Mouse (Mus musculus) limb, embryonic 11.5 days (tissue): ENCODE data around the gene Lim2. TPM values are rescaled to one million over a fixed set of nuclear protein-coding genes. Genes with fewer than 3 reads are reported as not detected.

Experiments used
- ATAC-seq: fragments of 200-750 bp; cut with Nextera tagmentation; 2 replicates; pipeline ENCODE4 v1.8.0; 2017; ENCODE audit warnings: low read depth; ENCODE audit not compliant: insufficient number of reproducible peaks, low FRiP score, low TSS enrichment
- DNase-seq: peaks from one replicate; pipeline ENCODE4 v3.0.0-alpha.2; 2015; ENCODE audit warnings: low spot score
- H3K27ac ChIP-seq: fragments of 300-500 bp; sonication (generic); replicated peaks from 2 replicates; pipeline ENCODE4 v1.5.1; 2014; ENCODE audit warnings: low read depth, mild to moderate bottlenecking, low read length
- H3K27me3 ChIP-seq: fragments of 300-500 bp; sonication (generic); 2 replicates; pipeline ENCODE4 v1.6.1; 2014; ENCODE audit warnings: mild to moderate bottlenecking, low read length, mixed read lengths; ENCODE audit not compliant: control insufficient read depth, insufficient read depth
- H3K36me3 ChIP-seq: fragments of 300-500 bp; sonication (generic); 2 replicates; pipeline ENCODE4 v1.6.1; 2014; ENCODE audit warnings: mild to moderate bottlenecking, low read length, moderate library complexity, mixed read lengths; ENCODE audit not compliant: control insufficient read depth, insufficient read depth
- H3K4me1 ChIP-seq: fragments of 300-500 bp; sonication (generic); 2 replicates; pipeline ENCODE4 v1.6.1; 2014; ENCODE audit warnings: low read length, mixed read lengths; ENCODE audit not compliant: control insufficient read depth, insufficient read depth
- H3K4me2 ChIP-seq: fragments of 300-500 bp; sonication (generic); 2 replicates; pipeline ENCODE4 v1.6.1; 2014; ENCODE audit warnings: low read depth, mild to moderate bottlenecking, moderate library complexity; ENCODE audit not compliant: severe bottlenecking
- H3K4me3 ChIP-seq: fragments of 300-500 bp; sonication (generic); 2 replicates; pipeline ENCODE4 v1.5.1; 2014; ENCODE audit warnings: low read depth, low read length
- H3K9ac ChIP-seq: fragments of 300-500 bp; sonication (generic); 2 replicates; pipeline ENCODE4 v1.6.1; 2014; ENCODE audit warnings: mild to moderate bottlenecking, low read length
- H3K9me3 ChIP-seq: fragments of 300-500 bp; sonication (generic); 2 replicates; pipeline ENCODE4 v1.6.1; 2016; ENCODE audit warnings: low read length; ENCODE audit not compliant: control insufficient read depth
- WGBS: fragments of 180-500 bp; shearing (Covaris S2); extraction: QIAGEN DNeasy Blood & Tissue Kit; methylation state at CpG from one replicate; pipeline ENCODE4 v1.1.7; 2014; 5-methylcytosine and 5-hydroxymethylcytosine counted together
- polyA plus RNA-seq: library from polyadenylated mRNA; unstranded; fragments of >200 nt; fragmentation: Nextera tagmentation; extraction: Ambion mirVana; gene quantifications from 2 replicates; pipeline ENCODE4 v1.2.1, GENCODE M21; 2014

Gene Lim2
- polyA plus RNA-seq, 1 experiment from 2014 or later: not detected

GRCm38 (mm10) chr7:43440482-43440881 lies 13.0 kb downstream of the Lim2 start, which contains the start of gene Cldnd2:
Cldnd2 (plus strand) TSS chr7:43440782.
- no peaks in the 10 kb centered on the region for H3K9me3 ChIP-seq
- H3K27me3 ChIP-seq: no peaks in the 10 kb centered on the region
- H3K27ac ChIP-seq: no peak within 1 kb of the TSS
- peaks cover 7% of the 10 kb centered on the region; the same call in 1 of the 2 replicates for H3K4me1 ChIP-seq
- H3K4me3 ChIP-seq: no peak within 1 kb of the TSS
- 78% methylated on average over 6 of the region's 6 CpGs for WGBS
- no peaks in the 10 kb centered on the region for H3K36me3 ChIP-seq
- no peak within 1 kb of the TSS for H3K4me2 ChIP-seq
- H3K9ac ChIP-seq: no peak within 1 kb of the TSS
- ATAC-seq (no peak), DNase-seq (no peak)

GRCm38 (mm10) chr7:43441071-43441470 lies 13.6 kb downstream of the Lim2 start:
- Histone ChIP-seq H3K4me1 (peaks cover 7% of the 10 kb centered on the region; the same call in 1 of the 2 replicates), H3K9me3 (no peaks in the 10 kb centered on the region), H3K27ac (no peak overlapping the region), H3K4me2 (no peak overlapping the region), H3K36me3 (no peaks in the 10 kb centered on the region), H3K27me3 (no peaks in the 10 kb centered on the region), H3K4me3 (no peak overlapping the region), H3K9ac (no peak overlapping the region)
- WGBS: 83% methylated on average over 3 of the region's 3 CpGs
- ATAC-seq: no peak
- no peak for DNase-seq

- Histone ChIP-seq H3K4me3 (peak overlapping the region; percentile 51), H3K27me3 (no peaks in the 10 kb centered on the region), H3K9ac (peak overlapping the region; percentile 65), H3K4me2 (peak overlapping the region; percentile 71), H3K36me3 (no peaks in the 10 kb centered on the region), H3K9me3 (no peaks in the 10 kb centered on the region), H3K27ac (peak overlapping the region; percentile 86; the same call in 1 of the 2 replicates), H3K4me1 (peaks cover 7% of the 10 kb centered on the region; the same call in 1 of the 2 replicates)
- 11% methylated on average over 9 of the region's 9 CpGs for WGBS
- DNase-seq: no peak
- ATAC-seq: no peak
Measured at GRCm38 (mm10) chr7:43442684-43443083, 15.2 kb downstream of the Lim2 start.

GRCm38 (mm10) chr7:43443126-43443916 lies 15.9 kb downstream of the Lim2 start:
- H3K27me3 ChIP-seq: no peaks in the 10 kb centered on the region
- DNase-seq: peak; percentile 73
- peak overlapping the region; percentile 86 for H3K27ac ChIP-seq
- peak overlapping the region; percentile 51 for H3K4me3 ChIP-seq
- peaks cover 7% of the 10 kb centered on the region; the same call in 1 of the 2 replicates for H3K4me1 ChIP-seq
- peak overlapping the region; percentile 71 for H3K4me2 ChIP-seq
- H3K9me3 ChIP-seq: no peaks in the 10 kb centered on the region
- peak; percentile 82 for ATAC-seq
- H3K9ac ChIP-seq: peak overlapping the region; percentile 65
- WGBS: 1% methylated on average over 36 of the region's 36 CpGs
- no peaks in the 10 kb centered on the region for H3K36me3 ChIP-seq

- peak within 1 kb of the TSS; percentile 86 for H3K27ac ChIP-seq
- WGBS: under 1% methylated on average over 27 of the region's 27 CpGs
- ATAC-seq (peak; percentile 96), DNase-seq (peak; percentile 92)
- no peaks in the 10 kb centered on the region for H3K36me3 ChIP-seq
- H3K4me3 ChIP-seq: peak within 1 kb of the TSS; percentile 51
- H3K4me1 ChIP-seq: peaks cover 7% of the 10 kb centered on the region; the same call in 1 of the 2 replicates
- peak within 1 kb of the TSS; percentile 71 for H3K4me2 ChIP-seq
- H3K9me3 ChIP-seq: no peaks in the 10 kb centered on the region
- H3K9ac ChIP-seq: peak within 1 kb of the TSS; percentile 65
- no peaks in the 10 kb centered on the region for H3K27me3 ChIP-seq
Measured at GRCm38 (mm10) chr7:43443917-43444293, 16.4 kb downstream of the Lim2 start, which contains the start of the genes Etfb and Gm45233. Etfb (plus strand) TSS chr7:43444083. Gm45233 (plus strand) TSS chr7:43444128.

- no peaks in the 10 kb centered on the region for H3K9me3 ChIP-seq
- DNase-seq (no peak), ATAC-seq (no peak)
- H3K4me2 ChIP-seq: no peak overlapping the region
- 86% methylated on average over 4 of the region's 4 CpGs for WGBS
- H3K4me3 ChIP-seq: no peak overlapping the region
- H3K9ac ChIP-seq: no peak overlapping the region
- no peaks in the 10 kb centered on the region for H3K36me3 ChIP-seq
- H3K27ac ChIP-seq: no peak overlapping the region
- H3K27me3 ChIP-seq: no peaks in the 10 kb centered on the region
- H3K4me1 ChIP-seq: peaks cover 4% of the 10 kb centered on the region; the same call in 1 of the 2 replicates
Measured at GRCm38 (mm10) chr7:43447801-43448200, 20.3 kb downstream of the Lim2 start.

- 97% methylated on average over 2 of the region's 3 CpGs for WGBS
Measured at GRCm38 (mm10) chr7:43448246-43448645, 20.8 kb downstream of the Lim2 start.

GRCm38 (mm10) chr7:43449811-43450210 lies 22.3 kb downstream of the Lim2 start:
- H3K36me3 ChIP-seq: no peaks in the 10 kb centered on the region; the same call in 1 of the 2 replicates
- no peak for DNase-seq
- H3K9ac ChIP-seq: no peak overlapping the region
- no peak overlapping the region for H3K4me2 ChIP-seq
- no peaks in the 10 kb centered on the region for H3K9me3 ChIP-seq
- no peaks in the 10 kb centered on the region for H3K4me1 ChIP-seq
- H3K4me3 ChIP-seq: no peak overlapping the region
- 96% methylated on average over 2 of the region's 2 CpGs for WGBS
- no peaks in the 10 kb centered on the region for H3K27me3 ChIP-seq
- H3K27ac ChIP-seq: no peak overlapping the region
- ATAC-seq: no peak

More at GRCm38 (mm10) chr7:43448246-43448645, 20.8 kb downstream of the Lim2 start:
- ATAC-seq (no peak), DNase-seq (no peak)
- H3K4me2 ChIP-seq: no peak overlapping the region
- no peak overlapping the region for H3K9ac ChIP-seq
- no peaks in the 10 kb centered on the region for H3K27me3 ChIP-seq
- no peaks in the 10 kb centered on the region; the same call in 1 of the 2 replicates for H3K36me3 ChIP-seq
- H3K4me1 ChIP-seq: 0 out of 2 replicates have a peak, but pooled peaks cover 3% of the 10 kb centered on the region
- no peak overlapping the region for H3K27ac ChIP-seq
- no peak overlapping the region for H3K4me3 ChIP-seq
- no peaks in the 10 kb centered on the region for H3K9me3 ChIP-seq
